Mouse (Mus musculus) megakaryocyte, embryonic 14.5 days (primary cell): ENCODE measurements around the gene Pllp.

Experiments used
- FLI1 ChIP-seq: IDR thresholded peaks from 2 replicates; pipeline ENCODE4 v1.6.1; 2012; ENCODE audit warnings: low read length, inconsistent platforms, mixed read lengths
- GATA1 ChIP-seq: IDR thresholded peaks from 3 replicates; pipeline ENCODE4 v1.6.1; 2012; ENCODE audit warnings: mixed read lengths, low read length, inconsistent platforms, borderline replicate concordance

DNA sequence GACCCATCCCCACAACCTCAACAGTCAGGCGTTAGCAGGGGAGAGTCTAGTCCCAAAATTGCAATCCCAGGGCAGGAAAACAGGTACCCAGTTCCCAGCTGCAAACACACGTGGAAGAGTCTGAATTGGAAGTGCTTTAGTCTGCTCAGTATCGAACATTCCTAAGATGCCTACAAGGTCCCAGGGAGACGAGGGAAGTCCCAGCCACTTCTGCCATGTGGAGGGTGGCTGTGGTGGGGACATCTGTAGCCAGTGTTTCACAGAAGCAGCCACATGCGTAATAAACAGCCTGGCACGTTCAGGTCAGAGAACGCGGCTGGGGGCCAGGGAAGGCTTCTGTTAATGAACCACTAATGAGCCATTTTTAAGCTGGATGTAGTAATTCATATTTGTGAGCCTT, 14.3 kb upstream of the Pllp start:
- TF ChIP-seq GATA1: no peak
- TF ChIP-seq FLI1: no peak
